Mouse (Mus musculus) testis, postnatal 10 days (tissue): Measurements from ENCODE around the gene Sema4d.

Experiments
- DNase-seq: peaks from one replicate; pipeline ENCODE4 v3.0.0; 2021; ENCODE audit warnings: low spot score

Gene Sema4d

GRCm38 (mm10) chr13:51814646-51815045, 21.1 kb upstream of the Sema4d start:
- no peak for DNase-seq

- no peak for DNase-seq
Measured at GRCm38 (mm10) chr13:51813621-51814615, 20.4 kb upstream of the Sema4d start.

- DNase-seq = no peak
Measured at GRCm38 (mm10) chr13:51808141-51808540, 14.6 kb upstream of the Sema4d start.

- no peak for DNase-seq
Measured at GRCm38 (mm10) chr13:51806220-51806619, 12.7 kb upstream of the Sema4d start.

GRCm38 (mm10) chr13:51805634-51806033, 12.1 kb upstream of the Sema4d start:
- DNase-seq = no peak

- DNase-seq = no peak
Measured at GRCm38 (mm10) chr13:51800921-51801320, 7.4 kb upstream of the Sema4d start.

- no peak for DNase-seq
Measured at GRCm38 (mm10) chr13:51799735-51800522, 6.4 kb upstream of the Sema4d start.

- no peak for DNase-seq
Measured at GRCm38 (mm10) chr13:51797899-51798746, 4.6 kb upstream of the Sema4d start.

- no peak for DNase-seq
Measured at GRCm38 (mm10) chr13:51793948-51794347, 401 bp upstream of the Sema4d start.

GRCm38 (mm10) chr13:51792729-51793424, 670 bp downstream of the Sema4d start:
- peak; percentile 57 for DNase-seq

- DNase-seq = no peak
Measured at GRCm38 (mm10) chr13:51792135-51792573, 1.4 kb downstream of the Sema4d start.

GRCm38 (mm10) chr13:51791604-51792003, 1.9 kb downstream of the Sema4d start:
- DNase-seq = no peak

GRCm38 (mm10) chr13:51790793-51791192, 2.8 kb downstream of the Sema4d start:
- DNase-seq = no peak

- no peak for DNase-seq
Measured at GRCm38 (mm10) chr13:51787858-51788257, 5.7 kb downstream of the Sema4d start.

- no peak for DNase-seq
Measured at GRCm38 (mm10) chr13:51786616-51787015, 6.9 kb downstream of the Sema4d start.

GRCm38 (mm10) chr13:51784476-51784875, 9.1 kb downstream of the Sema4d start:
- no peak for DNase-seq

- DNase-seq = no peak
Measured at GRCm38 (mm10) chr13:51783857-51784256, 9.7 kb downstream of the Sema4d start.

- no peak for DNase-seq
Measured at GRCm38 (mm10) chr13:51780509-51781155, 12.9 kb downstream of the Sema4d start.

- no peak for DNase-seq
Measured at GRCm38 (mm10) chr13:51778983-51779962, 14.3 kb downstream of the Sema4d start.
